Mouse (Mus musculus): ENCODE results near the gene Scube1. TPM values are rescaled to one million over a fixed set of nuclear protein-coding genes. Genes with fewer than 3 reads are reported as not detected.

The Scube1 gene
- polyA plus RNA-seq, 1 experiment from 2014 or later = 9.7 TPM

- 80% methylated on average over 5 of the region's 5 CpGs for WGBS
- H3K36me3 ChIP-seq = peaks cover 28% of the 10 kb centered on the region
- no peak overlapping the region for H3K4me2 ChIP-seq
- no peak overlapping the region for H3K27ac ChIP-seq
- H3K27me3 ChIP-seq = no peaks in the 10 kb centered on the region
- no peak for ATAC-seq (ENCODE audit: insufficient number of reproducible peaks, low FRiP score, low TSS enrichment, low read depth)
- no peak overlapping the region for H3K4me3 ChIP-seq
- no peaks in the 10 kb centered on the region for H3K4me1 ChIP-seq
- H3K9ac ChIP-seq = no peak overlapping the region
- no peaks in the 10 kb centered on the region for H3K9me3 ChIP-seq
Observed at GRCm38 (mm10) chr15:83571636-83572035, 153.2 kb downstream of the Scube1 start.

GRCm38 (mm10) chr15:83570641-83571040 lies 154.2 kb downstream of the Scube1 start:
- 66% methylated on average over 2 of the region's 2 CpGs for WGBS
- H3K4me2 ChIP-seq = no peak overlapping the region
- no peak overlapping the region for H3K9ac ChIP-seq
- H3K36me3 ChIP-seq = peaks cover 18% of the 10 kb centered on the region
- no peak overlapping the region for H3K27ac ChIP-seq
- ATAC-seq (ENCODE audit: insufficient number of reproducible peaks, low FRiP score, low TSS enrichment, low read depth) = no peak
- no peaks in the 10 kb centered on the region for H3K9me3 ChIP-seq
- no peaks in the 10 kb centered on the region for H3K27me3 ChIP-seq
- no peaks in the 10 kb centered on the region for H3K4me1 ChIP-seq
- no peak overlapping the region for H3K4me3 ChIP-seq

GRCm38 (mm10) chr15:83569682-83570081 lies 155.1 kb downstream of the Scube1 start:
- H3K4me1 ChIP-seq = no peaks in the 10 kb centered on the region

GRCm38 (mm10) chr15:83568544-83568943 lies 156.3 kb downstream of the Scube1 start:
- H3K9ac ChIP-seq = no peak overlapping the region
- H3K27me3 ChIP-seq = no peaks in the 10 kb centered on the region
- peaks cover 10% of the 10 kb centered on the region for H3K4me1 ChIP-seq
- no peaks in the 10 kb centered on the region for H3K36me3 ChIP-seq
- ATAC-seq (ENCODE audit: insufficient number of reproducible peaks, low FRiP score, low TSS enrichment, low read depth) = no peak
- WGBS = 92% methylated on average over 5 of the region's 5 CpGs
- no peaks in the 10 kb centered on the region for H3K9me3 ChIP-seq
- H3K27ac ChIP-seq = no peak overlapping the region
- H3K4me3 ChIP-seq = no peak overlapping the region
- no peak overlapping the region for H3K4me2 ChIP-seq

More at GRCm38 (mm10) chr15:83569682-83570081, 155.1 kb downstream of the Scube1 start:
- no peaks in the 10 kb centered on the region for H3K27me3 ChIP-seq
- peaks cover 10% of the 10 kb centered on the region for H3K36me3 ChIP-seq
- H3K9ac ChIP-seq = no peak overlapping the region
- ATAC-seq (ENCODE audit: insufficient number of reproducible peaks, low FRiP score, low TSS enrichment, low read depth) = no peak
- H3K27ac ChIP-seq = no peak overlapping the region
- no peak overlapping the region for H3K4me3 ChIP-seq
- H3K4me2 ChIP-seq = no peak overlapping the region
- 61% methylated on average over 11 of the region's 11 CpGs for WGBS
- no peaks in the 10 kb centered on the region for H3K9me3 ChIP-seq

- H3K4me2 ChIP-seq = no peak overlapping the region
- H3K36me3 ChIP-seq = no peaks in the 10 kb centered on the region
- no peak overlapping the region for H3K9ac ChIP-seq
- H3K4me1 ChIP-seq = peaks cover 18% of the 10 kb centered on the region
- no peaks in the 10 kb centered on the region for H3K27me3 ChIP-seq
- no peak overlapping the region for H3K27ac ChIP-seq
- ATAC-seq (ENCODE audit: insufficient number of reproducible peaks, low FRiP score, low TSS enrichment, low read depth) = no peak
- H3K4me3 ChIP-seq = no peak overlapping the region
- no peaks in the 10 kb centered on the region for H3K9me3 ChIP-seq
- WGBS = 71% methylated on average over 3 of the region's 3 CpGs
Observed at GRCm38 (mm10) chr15:83567728-83568127, 157.1 kb downstream of the Scube1 start.

- no peak overlapping the region for H3K9ac ChIP-seq
- no peak overlapping the region for H3K27ac ChIP-seq
- no peak overlapping the region for H3K4me2 ChIP-seq
- no peak for ATAC-seq (ENCODE audit: insufficient number of reproducible peaks, low FRiP score, low TSS enrichment, low read depth)
- H3K36me3 ChIP-seq = no peaks in the 10 kb centered on the region
- WGBS = 73% methylated on average over 5 of the region's 5 CpGs
- H3K4me3 ChIP-seq = no peak overlapping the region
- no peaks in the 10 kb centered on the region for H3K9me3 ChIP-seq
- peaks cover 21% of the 10 kb centered on the region for H3K4me1 ChIP-seq
- H3K27me3 ChIP-seq = no peaks in the 10 kb centered on the region
Observed at GRCm38 (mm10) chr15:83566006-83566405, 158.8 kb downstream of the Scube1 start.

GRCm38 (mm10) chr15:83565434-83565833 lies 159.4 kb downstream of the Scube1 start:
- H3K4me2 ChIP-seq = no peak overlapping the region
- no peak overlapping the region for H3K4me3 ChIP-seq
- peaks cover 21% of the 10 kb centered on the region for H3K4me1 ChIP-seq
- H3K9me3 ChIP-seq = no peaks in the 10 kb centered on the region
- H3K36me3 ChIP-seq = no peaks in the 10 kb centered on the region
- 70% methylated on average over 3 of the region's 3 CpGs for WGBS
- no peak overlapping the region for H3K9ac ChIP-seq
- no peak overlapping the region for H3K27ac ChIP-seq
- ATAC-seq (ENCODE audit: insufficient number of reproducible peaks, low FRiP score, low TSS enrichment, low read depth) = no peak
- no peaks in the 10 kb centered on the region for H3K27me3 ChIP-seq

GRCm38 (mm10) chr15:83563857-83564651 lies 160.8 kb downstream of the Scube1 start:
- H3K4me3 ChIP-seq = peak overlapping the region; percentile 46
- peak overlapping the region; percentile 42 for H3K9ac ChIP-seq
- H3K36me3 ChIP-seq = no peaks in the 10 kb centered on the region
- no peak for ATAC-seq (ENCODE audit: insufficient number of reproducible peaks, low FRiP score, low TSS enrichment, low read depth)
- H3K27ac ChIP-seq = peak overlapping the region; percentile 54
- 3% methylated on average over 27 of the region's 27 CpGs for WGBS
- H3K9me3 ChIP-seq = no peaks in the 10 kb centered on the region
- H3K4me1 ChIP-seq = peaks cover 21% of the 10 kb centered on the region
- H3K27me3 ChIP-seq = no peaks in the 10 kb centered on the region
- H3K4me2 ChIP-seq = peak overlapping the region; percentile 97

GRCm38 (mm10) chr15:83563327-83563856 lies 161.4 kb downstream of the Scube1 start, which contains the start of the genes Tspo and Mcat:
TSS of gene Tspo (plus strand) at chr15:83563592.
TSS of gene Mcat (minus strand) at chr15:83563787.
- Histone ChIP-seq H3K27ac (peak within 1 kb of the TSS; percentile 61), H3K9ac (peak within 1 kb of the TSS; percentile 42), H3K36me3 (no peaks in the 10 kb centered on the region), H3K9me3 (no peaks in the 10 kb centered on the region), H3K4me2 (peak within 1 kb of the TSS; percentile 97), H3K27me3 (no peaks in the 10 kb centered on the region), H3K4me3 (peak within 1 kb of the TSS; percentile 46), H3K4me1 (peaks cover 21% of the 10 kb centered on the region)
- ATAC-seq (ENCODE audit: insufficient number of reproducible peaks, low FRiP score, low TSS enrichment, low read depth) = peak; percentile 31; the same call in 1 of the 2 replicates
- 1% methylated on average over 28 of the region's 28 CpGs for WGBS

- H3K4me3 ChIP-seq = peak overlapping the region; percentile 46
- no peaks in the 10 kb centered on the region for H3K9me3 ChIP-seq
- peaks cover 21% of the 10 kb centered on the region for H3K4me1 ChIP-seq
- no peak overlapping the region for H3K9ac ChIP-seq
- ATAC-seq (ENCODE audit: insufficient number of reproducible peaks, low FRiP score, low TSS enrichment, low read depth) = peak; percentile 51; the same call in 1 of the 2 replicates
- H3K4me2 ChIP-seq = peak overlapping the region; percentile 97
- peak overlapping the region; percentile 61 for H3K27ac ChIP-seq
- no peaks in the 10 kb centered on the region for H3K36me3 ChIP-seq
- WGBS = 22% methylated on average over 15 of the region's 15 CpGs
- H3K27me3 ChIP-seq = no peaks in the 10 kb centered on the region
Observed at GRCm38 (mm10) chr15:83562626-83563270, 162.1 kb downstream of the Scube1 start.

- no peak overlapping the region for H3K4me2 ChIP-seq
- no peak overlapping the region for H3K9ac ChIP-seq
- H3K9me3 ChIP-seq = no peaks in the 10 kb centered on the region
- no peak for ATAC-seq (ENCODE audit: insufficient number of reproducible peaks, low FRiP score, low TSS enrichment, low read depth)
- WGBS = 53% methylated on average over 5 of the region's 5 CpGs
- no peaks in the 10 kb centered on the region for H3K27me3 ChIP-seq
- peaks cover 22% of the 10 kb centered on the region for H3K4me1 ChIP-seq
- no peak overlapping the region for H3K27ac ChIP-seq
- no peak overlapping the region for H3K4me3 ChIP-seq
- H3K36me3 ChIP-seq = no peaks in the 10 kb centered on the region
Observed at GRCm38 (mm10) chr15:83560941-83561477, 163.8 kb downstream of the Scube1 start.
